Mouse (Mus musculus) bone marrow macrophage, adult 2 months (primary cell): ENCODE results near the gene Samd10. TPM values are rescaled to one million over a fixed set of nuclear protein-coding genes. Genes with fewer than 3 reads are reported as not detected.
A peak's percentile ranks its signal among the peaks of the same experiment; 100 is the strongest.

Experiments
- H3K27ac ChIP-seq: 2 replicates; pipeline ENCODE4 v1.5.1; 2012; ENCODE audit warnings: low read depth, low read length; ENCODE audit not compliant: insufficient read depth
- H3K4me1 ChIP-seq: 2 replicates; pipeline ENCODE4 v1.6.1; 2012; ENCODE audit warnings: low read length; ENCODE audit not compliant: control insufficient read depth, insufficient read depth
- H3K4me3 ChIP-seq: 2 replicates; pipeline ENCODE4 v1.5.1; 2012; ENCODE audit warnings: mild to moderate bottlenecking, low read length, moderate library complexity; ENCODE audit not compliant: insufficient read depth
- CTCF ChIP-seq: IDR thresholded peaks from 2 replicates; pipeline ENCODE4 v1.5.1; 2012; ENCODE audit warnings: low read depth, mild to moderate bottlenecking, low read length, moderate library complexity
- POLR2A ChIP-seq: IDR thresholded peaks from 2 replicates; pipeline ENCODE4 v1.6.1; 2012; ENCODE audit warnings: mild to moderate bottlenecking, low read depth, low read length, borderline replicate concordance
- polyA plus RNA-seq: library from polyadenylated mRNA; stranded (reverse); fragments of >200 nt; gene quantifications from 2 replicates; pipeline ENCODE4 v1.2.4, GENCODE M21; 2012; ENCODE audit not compliant: missing spikeins, insufficient read depth, insufficient read length

Gene Samd10
- polyA plus RNA-seq, 1 experiment = 5.0 TPM

DNA sequence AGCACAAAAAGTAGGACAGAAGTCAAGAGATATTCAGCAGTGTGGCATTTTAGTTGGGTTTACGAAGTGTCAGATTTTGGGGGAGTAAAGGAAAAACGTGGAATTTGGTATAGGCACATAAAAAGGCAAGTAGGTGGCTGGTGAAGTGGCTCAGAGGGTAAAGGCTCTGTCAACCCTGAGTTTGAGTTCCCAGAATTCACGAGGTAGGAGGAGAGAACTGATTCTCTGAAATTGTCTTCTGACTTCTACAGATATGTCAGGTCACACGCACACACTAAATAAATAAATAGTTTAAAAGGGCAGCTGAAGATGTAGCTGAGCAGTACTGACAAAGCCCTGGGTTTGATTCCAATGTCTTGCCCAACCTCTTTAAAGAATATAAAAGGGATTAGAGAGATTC lies 3.4 kb upstream of the Samd10 start:
- no peak overlapping the region for H3K27ac ChIP-seq
- peak overlapping the region; percentile 80 for H3K4me3 ChIP-seq
- TF ChIP-seq CTCF (no peak), POLR2A (no peak)
- H3K4me1 ChIP-seq = peaks cover 14% of the 10 kb centered on the region

DNA sequence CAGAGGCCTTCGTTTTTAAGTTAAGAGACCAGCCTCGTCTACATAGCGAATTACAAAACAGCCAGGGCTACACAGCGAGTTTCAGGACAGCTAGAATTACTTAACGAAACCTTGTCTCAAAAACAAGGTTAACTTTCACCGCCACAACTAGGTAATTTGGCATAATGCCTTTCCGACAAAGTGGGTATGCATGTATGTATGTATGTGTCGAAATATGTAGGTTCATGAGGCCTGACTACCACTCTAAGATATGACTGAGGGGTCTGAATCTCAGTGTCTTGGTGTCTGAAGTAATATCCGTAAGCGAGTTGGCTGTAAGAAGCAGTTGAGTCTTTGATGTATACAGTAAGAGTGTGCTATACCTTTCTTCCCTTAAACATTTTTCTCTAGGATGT lies 2.7 kb upstream of the Samd10 start:
- H3K4me3 ChIP-seq = peak overlapping the region; percentile 80
- no peak for TF ChIP-seq CTCF
- TF ChIP-seq POLR2A = no peak
- peaks cover 16% of the 10 kb centered on the region for H3K4me1 ChIP-seq
- no peak overlapping the region for H3K27ac ChIP-seq

- no peak for TF ChIP-seq CTCF
- TF ChIP-seq POLR2A = no peak
- Histone ChIP-seq H3K4me3 (peak overlapping the region; percentile 80), H3K27ac (peak overlapping the region; percentile 71), H3K4me1 (peaks cover 16% of the 10 kb centered on the region)
Observed at GRCm38 (mm10) chr2:181600828-181601750, 2.1 kb upstream of the Samd10 start.

DNA sequence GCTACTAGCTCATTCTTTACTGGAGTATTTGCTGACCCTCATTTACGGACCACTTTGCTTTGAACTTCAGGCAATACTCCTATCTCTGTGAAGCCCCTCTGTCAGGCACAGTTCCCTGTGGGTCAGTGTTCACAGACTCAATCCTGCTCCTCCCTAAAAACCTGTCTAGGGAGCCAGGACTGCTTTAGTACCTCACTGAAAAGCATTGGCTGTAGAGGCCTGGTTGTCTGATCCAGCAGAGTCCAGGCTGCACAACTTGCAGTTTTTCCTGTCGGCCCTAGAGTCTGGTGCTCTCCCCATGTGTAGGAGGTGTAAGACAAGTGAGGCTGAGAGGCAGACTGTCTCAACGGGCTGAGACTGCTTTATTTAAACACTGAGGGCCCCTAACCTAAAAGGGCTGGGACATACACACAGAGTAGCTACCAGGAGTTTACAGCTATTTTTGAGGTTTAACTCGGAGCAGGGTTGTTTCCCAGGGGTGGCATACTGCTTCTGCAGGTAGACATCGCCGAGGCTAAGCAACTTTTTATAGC lies 1.3 kb upstream of the Samd10 start:
- Histone ChIP-seq H3K27ac (no peak overlapping the region), H3K4me3 (peak overlapping the region; percentile 80), H3K4me1 (peaks cover 16% of the 10 kb centered on the region)
- TF ChIP-seq POLR2A (no peak), CTCF (no peak)

GRCm38 (mm10) chr2:181597378-181598061 lies 1.5 kb downstream of the Samd10 start:
- TF ChIP-seq POLR2A (no peak), CTCF (no peak)
- Histone ChIP-seq H3K4me3 (no peak overlapping the region), H3K27ac (no peak overlapping the region), H3K4me1 (peaks cover 21% of the 10 kb centered on the region)

DNA sequence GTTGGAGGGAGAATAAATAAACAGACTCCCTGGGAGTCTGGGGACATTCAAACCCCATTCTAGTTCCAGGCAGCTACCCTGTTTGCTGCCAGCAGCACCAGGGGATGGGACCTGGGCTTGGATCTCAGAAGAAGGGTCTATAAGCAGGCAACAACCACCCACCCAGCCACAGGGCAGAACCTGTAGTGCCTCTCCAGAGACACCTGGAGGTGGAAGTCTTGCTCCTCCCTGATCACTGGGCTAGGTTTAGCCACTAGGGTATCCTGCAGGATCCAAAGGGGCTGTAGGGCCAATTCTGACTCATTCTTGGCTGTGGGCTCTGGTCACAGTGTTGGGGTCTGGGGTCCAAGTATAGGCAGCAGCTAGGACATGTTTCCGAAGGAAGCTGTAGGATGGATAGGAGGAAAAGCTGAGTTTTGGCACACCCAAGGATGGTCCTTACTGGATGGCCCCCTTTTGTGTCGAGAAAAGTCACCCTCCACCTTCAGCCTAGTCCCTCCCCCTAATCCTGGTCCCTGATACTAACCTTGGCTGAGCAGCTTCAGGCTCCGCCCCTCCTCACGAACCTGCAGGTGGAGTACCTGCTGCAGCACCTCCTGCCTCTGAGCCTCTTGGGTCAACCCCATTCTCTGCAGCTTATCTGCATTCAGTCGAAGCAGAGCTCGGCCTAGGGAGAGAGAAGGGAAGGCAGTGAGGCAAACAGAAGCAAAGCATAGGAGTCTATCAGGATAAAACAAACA lies 2.6 kb downstream of the Samd10 start:
- Histone ChIP-seq H3K4me3 (no peak overlapping the region), H3K4me1 (peaks cover 17% of the 10 kb centered on the region), H3K27ac (no peak overlapping the region)
- TF ChIP-seq POLR2A = no peak
- TF ChIP-seq CTCF = no peak

GRCm38 (mm10) chr2:181594946-181595696 lies 3.9 kb downstream of the Samd10 start:
- TF ChIP-seq POLR2A (no peak), CTCF (peak; percentile 55)
- no peak overlapping the region for H3K27ac ChIP-seq
- peaks cover 19% of the 10 kb centered on the region for H3K4me1 ChIP-seq
- no peak overlapping the region for H3K4me3 ChIP-seq

DNA sequence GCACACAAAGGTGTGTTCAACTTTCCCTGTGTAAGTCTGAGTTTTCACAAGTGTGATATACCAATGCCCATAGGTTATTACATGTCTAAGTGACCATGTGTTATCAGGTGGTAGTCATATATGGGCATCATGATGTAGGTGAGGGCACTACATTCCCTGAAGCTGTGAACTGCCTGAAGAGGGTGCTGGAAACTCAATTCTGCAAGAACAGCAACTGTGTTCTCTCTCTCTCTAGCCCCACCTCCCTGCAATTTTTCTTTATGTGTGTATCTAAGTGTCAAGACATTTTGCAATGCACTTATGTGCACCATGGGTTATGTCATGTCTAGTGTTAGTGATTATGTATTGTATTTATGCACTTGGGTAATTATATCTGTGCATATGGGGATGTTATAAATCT lies 5.1 kb downstream of the Samd10 start:
- Histone ChIP-seq H3K4me3 (no peak overlapping the region), H3K4me1 (peaks cover 19% of the 10 kb centered on the region), H3K27ac (no peak overlapping the region)
- TF ChIP-seq CTCF (no peak), POLR2A (no peak)

GRCm38 (mm10) chr2:181593042-181593421 lies 6.0 kb downstream of the Samd10 start:
- H3K27ac ChIP-seq = peak overlapping the region; percentile 43
- peaks cover 16% of the 10 kb centered on the region for H3K4me1 ChIP-seq
- H3K4me3 ChIP-seq = peak overlapping the region; percentile 82
- TF ChIP-seq CTCF = no peak
- TF ChIP-seq POLR2A = no peak
